Mouse (Mus musculus): Measurements from ENCODE around the gene Defb38.

Defb38 gene

DNA sequence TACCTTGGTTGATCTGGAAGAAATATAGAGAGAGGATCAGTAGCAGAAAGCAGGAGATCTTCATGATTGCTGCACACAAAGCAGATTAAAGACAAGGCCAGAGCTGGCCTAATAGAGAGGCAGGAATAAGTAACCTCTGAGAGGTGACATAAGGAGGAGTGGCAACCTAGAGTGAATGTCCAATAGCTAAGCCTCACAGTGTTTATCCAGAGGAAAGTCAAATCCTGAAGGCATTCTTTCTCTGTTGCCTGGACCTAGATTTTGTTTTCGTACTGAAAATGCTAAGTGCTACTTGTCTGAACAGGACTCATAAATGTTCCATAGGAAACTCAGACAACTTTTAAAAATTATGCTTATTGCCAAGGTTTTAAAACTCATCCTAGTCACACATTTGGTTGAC lies at the start of gene Defb38:
Gene Defb38, minus strand, starts transcription at position 101 of the 400 bp plus-strand sequence.
- DNase-seq: no peak

- no peak for DNase-seq
These were observed 39.6 kb upstream of the Defb38 start for GRCm38 (mm10) chr8:19066013-19066412.

DNA sequence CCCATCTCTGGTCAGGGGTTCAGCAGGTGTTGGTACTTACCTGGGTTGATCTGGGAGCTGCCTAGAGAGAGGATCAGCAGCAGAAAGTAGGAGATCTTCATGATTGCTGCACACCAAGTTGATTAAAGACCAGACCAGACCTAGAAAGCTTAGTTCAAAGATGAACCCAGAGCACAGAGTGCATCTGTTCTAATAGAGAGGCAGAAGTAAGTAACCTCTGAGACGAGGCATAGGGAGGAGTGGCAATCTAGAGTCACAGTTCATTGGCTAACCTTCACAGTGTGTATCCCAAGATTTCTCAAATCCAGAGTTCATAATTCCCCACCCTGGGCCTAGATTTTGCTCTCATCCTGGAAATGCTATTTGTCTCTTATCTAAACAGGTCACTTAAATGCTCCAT lies 38.3 kb upstream of the Defb38 start, which contains the start of gene Defb39:
Gene Defb39, minus strand, starts transcription at position 101 of the 400 bp plus-strand sequence.
- DNase-seq: no peak

GRCm38 (mm10) chr8:19062891-19063290 lies 36.5 kb upstream of the Defb38 start:
- no peak for DNase-seq

DNA sequence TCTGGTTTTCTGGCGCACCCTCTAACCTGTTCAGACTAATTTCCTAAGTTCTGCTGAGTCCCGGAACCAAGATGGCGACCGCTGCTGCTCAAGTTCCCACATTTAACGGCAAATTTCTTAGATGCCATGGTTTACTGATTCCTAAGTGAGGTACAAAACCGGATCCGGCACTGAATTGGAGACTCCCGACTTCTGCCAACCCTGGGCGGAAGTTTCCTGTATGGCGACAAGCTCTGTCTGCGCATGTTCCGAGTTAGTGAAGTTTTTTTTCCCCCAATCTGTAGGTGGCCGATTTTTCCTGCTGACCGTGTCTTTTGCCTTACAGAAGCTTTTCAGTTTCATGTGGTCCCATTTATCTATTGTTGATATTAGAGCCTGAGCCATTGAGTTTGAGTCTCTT lies 18.9 kb upstream of the Defb38 start:
- DNase-seq: no peak
